Mouse (Mus musculus) embryonic facial prominence, embryonic 10.5 days (tissue): ENCODE data around the gene Grik4. TPM values are rescaled to one million over a fixed set of nuclear protein-coding genes. Genes with fewer than 3 reads are reported as not detected.

Experiments
- DNase-seq: peaks from one replicate; pipeline ENCODE4 v3.0.0-alpha.2; 2017; ENCODE audit warnings: low spot score
- H3K27ac ChIP-seq: fragments of 300-500 bp; sonication (generic); replicated peaks from 2 replicates; pipeline ENCODE4 v1.5.1; 2016; ENCODE audit warnings: mild to moderate bottlenecking
- H3K27me3 ChIP-seq: fragments of 300-500 bp; sonication (generic); replicated peaks from 2 replicates; pipeline ENCODE4 v1.6.1; 2016; ENCODE audit warnings: low read depth, mild to moderate bottlenecking; ENCODE audit not compliant: poor library complexity, severe bottlenecking
- H3K36me3 ChIP-seq: fragments of 300-500 bp; sonication (generic); replicated peaks from 2 replicates; pipeline ENCODE4 v1.6.1; 2016; ENCODE audit warnings: mild to moderate bottlenecking, moderate library complexity
- H3K4me1 ChIP-seq: fragments of 300-500 bp; sonication (generic); 2 replicates; pipeline ENCODE4 v1.6.1; 2016
- H3K4me3 ChIP-seq: fragments of 300-500 bp; sonication (generic); 2 replicates; pipeline ENCODE4 v1.5.1; 2016; ENCODE audit warnings: mild to moderate bottlenecking, moderate library complexity
- H3K9me3 ChIP-seq: fragments of 300-500 bp; sonication (generic); 2 replicates; pipeline ENCODE4 v1.6.1; 2016; ENCODE audit warnings: mild to moderate bottlenecking
- WGBS: fragments of 180-500 bp; shearing (Covaris S2); methylation state at CpG from one replicate; pipeline ENCODE4 v1.1.7; 2016; 5-methylcytosine and 5-hydroxymethylcytosine counted together
- polyA plus RNA-seq: library from polyadenylated mRNA; unstranded; fragments of >200 nt; fragmentation: Nextera tagmentation; extraction: Ambion mirVana; gene quantifications from 2 replicates; pipeline ENCODE4 v1.2.1, GENCODE M21; 2016

Gene Grik4
- polyA plus RNA-seq, 1 experiment from 2014 or later: 0.96 TPM

- WGBS: 37% methylated on average over 6 of the region's 6 CpGs
- Histone ChIP-seq H3K4me3 (no peak overlapping the region), H3K4me1 (peaks cover 30% of the 10 kb centered on the region), H3K36me3 (no peaks in the 10 kb centered on the region), H3K27ac (no peak overlapping the region), H3K9me3 (no peaks in the 10 kb centered on the region), H3K27me3 (0 out of 2 replicates have a peak, but pooled peaks cover 5% of the 10 kb centered on the region)
- no peak for DNase-seq
Measured at GRCm38 (mm10) chr9:42627634-42628033, 316.7 kb downstream of the Grik4 start.

GRCm38 (mm10) chr9:42627146-42627545, 317.1 kb downstream of the Grik4 start:
- Histone ChIP-seq H3K27ac (no peak overlapping the region), H3K4me1 (peaks cover 29% of the 10 kb centered on the region), H3K36me3 (no peaks in the 10 kb centered on the region), H3K9me3 (no peaks in the 10 kb centered on the region), H3K27me3 (0 out of 2 replicates have a peak, but pooled peaks cover 5% of the 10 kb centered on the region), H3K4me3 (no peak overlapping the region)
- DNase-seq: no peak
- WGBS: 66% methylated on average over 8 of the region's 8 CpGs

- WGBS: 50% methylated on average over 6 of the region's 6 CpGs
- Histone ChIP-seq H3K4me1 (peaks cover 29% of the 10 kb centered on the region), H3K36me3 (no peaks in the 10 kb centered on the region), H3K4me3 (no peak overlapping the region), H3K27me3 (0 out of 2 replicates have a peak, but pooled peaks cover 5% of the 10 kb centered on the region), H3K27ac (no peak overlapping the region), H3K9me3 (no peaks in the 10 kb centered on the region)
- DNase-seq: no peak
Measured at GRCm38 (mm10) chr9:42626226-42626775, 318.0 kb downstream of the Grik4 start.

GRCm38 (mm10) chr9:42614409-42614808, 329.9 kb downstream of the Grik4 start:
- peak; percentile 49 for DNase-seq
- 0 out of 2 replicates have a peak, but pooled peaks cover 7% of the 10 kb centered on the region for H3K27me3 ChIP-seq
- 0 out of 2 replicates have a peak overlapping the region, but pooled peaks have one; percentile 44 for H3K27ac ChIP-seq
- 62% methylated on average over 10 of the region's 10 CpGs for WGBS
- H3K36me3 ChIP-seq: no peaks in the 10 kb centered on the region
- H3K4me3 ChIP-seq: no peak overlapping the region
- no peaks in the 10 kb centered on the region for H3K9me3 ChIP-seq
- H3K4me1 ChIP-seq: peaks cover 26% of the 10 kb centered on the region

- peak overlapping the region; percentile 44; the same call in 1 of the 2 replicates for H3K27ac ChIP-seq
- H3K4me1 ChIP-seq: peaks cover 23% of the 10 kb centered on the region
- no peaks in the 10 kb centered on the region for H3K36me3 ChIP-seq
- no peaks in the 10 kb centered on the region for H3K9me3 ChIP-seq
- 49% methylated on average over 6 of the region's 6 CpGs for WGBS
- H3K4me3 ChIP-seq: no peak overlapping the region
- 0 out of 2 replicates have a peak, but pooled peaks cover 7% of the 10 kb centered on the region for H3K27me3 ChIP-seq
- DNase-seq: peak; percentile 14
Measured at GRCm38 (mm10) chr9:42613827-42614226, 330.5 kb downstream of the Grik4 start.

GRCm38 (mm10) chr9:42612482-42612991, 331.8 kb downstream of the Grik4 start:
- Histone ChIP-seq H3K4me3 (no peak overlapping the region), H3K9me3 (no peaks in the 10 kb centered on the region)
- 78% methylated on average over 14 of the region's 14 CpGs for WGBS

GRCm38 (mm10) chr9:42601445-42601844, 342.8 kb downstream of the Grik4 start:
- WGBS: 46% methylated on average over 3 of the region's 3 CpGs
- no peak overlapping the region for H3K4me3 ChIP-seq
- no peak overlapping the region for H3K27ac ChIP-seq
- no peaks in the 10 kb centered on the region for H3K36me3 ChIP-seq
- peak; percentile 9 for DNase-seq
- H3K9me3 ChIP-seq: no peaks in the 10 kb centered on the region
- H3K4me1 ChIP-seq: peaks cover 5% of the 10 kb centered on the region; the same call in 1 of the 2 replicates
- H3K27me3 ChIP-seq: no peaks in the 10 kb centered on the region; the same call in 1 of the 2 replicates

More at GRCm38 (mm10) chr9:42612482-42612991, 331.8 kb downstream of the Grik4 start:
- H3K4me1 ChIP-seq: peaks cover 23% of the 10 kb centered on the region
- no peak for DNase-seq
- no peak overlapping the region for H3K27ac ChIP-seq
- 0 out of 2 replicates have a peak, but pooled peaks cover 7% of the 10 kb centered on the region for H3K27me3 ChIP-seq
- no peaks in the 10 kb centered on the region for H3K36me3 ChIP-seq

GRCm38 (mm10) chr9:42597525-42597924, 346.8 kb downstream of the Grik4 start:
- Histone ChIP-seq H3K9me3 (no peaks in the 10 kb centered on the region), H3K4me1 (peaks cover 5% of the 10 kb centered on the region; the same call in 1 of the 2 replicates), H3K27me3 (no peaks in the 10 kb centered on the region; the same call in 1 of the 2 replicates), H3K27ac (no peak overlapping the region), H3K36me3 (no peaks in the 10 kb centered on the region), H3K4me3 (no peak overlapping the region)
- 78% methylated on average over 9 of the region's 9 CpGs for WGBS
- DNase-seq: no peak

- peaks cover 19% of the 10 kb centered on the region; the same call in 1 of the 2 replicates for H3K27me3 ChIP-seq
- peaks cover 5% of the 10 kb centered on the region for H3K4me1 ChIP-seq
- DNase-seq: no peak
- 79% methylated on average over 7 of the region's 7 CpGs for WGBS
- no peak overlapping the region for H3K4me3 ChIP-seq
- H3K36me3 ChIP-seq: no peaks in the 10 kb centered on the region
- no peak overlapping the region for H3K27ac ChIP-seq
- H3K9me3 ChIP-seq: no peaks in the 10 kb centered on the region
Measured at GRCm38 (mm10) chr9:42578511-42578910, 365.8 kb downstream of the Grik4 start.

- no peak for DNase-seq
- WGBS: 88% methylated on average over 7 of the region's 7 CpGs
- no peaks in the 10 kb centered on the region for H3K9me3 ChIP-seq
- peaks cover 9% of the 10 kb centered on the region for H3K4me1 ChIP-seq
- no peaks in the 10 kb centered on the region for H3K36me3 ChIP-seq
- H3K27ac ChIP-seq: no peak overlapping the region
- H3K27me3 ChIP-seq: peaks cover 19% of the 10 kb centered on the region; the same call in 1 of the 2 replicates
- no peak overlapping the region for H3K4me3 ChIP-seq
Measured at GRCm38 (mm10) chr9:42578106-42578505, 366.2 kb downstream of the Grik4 start.

GRCm38 (mm10) chr9:42573616-42574350, 370.5 kb downstream of the Grik4 start:
- H3K36me3 ChIP-seq: no peaks in the 10 kb centered on the region
- peak; percentile 12 for DNase-seq

GRCm38 (mm10) chr9:42573180-42573579, 371.1 kb downstream of the Grik4 start:
- peak; percentile 76 for DNase-seq
- WGBS: 10% methylated on average over 6 of the region's 6 CpGs
- H3K4me3 ChIP-seq: peak overlapping the region; percentile 38
- H3K27ac ChIP-seq: 0 out of 2 replicates have a peak overlapping the region, but pooled peaks have one; percentile 35
- H3K9me3 ChIP-seq: no peaks in the 10 kb centered on the region
- H3K27me3 ChIP-seq: peaks cover 19% of the 10 kb centered on the region; the same call in 1 of the 2 replicates
- H3K4me1 ChIP-seq: peaks cover 18% of the 10 kb centered on the region
- H3K36me3 ChIP-seq: no peaks in the 10 kb centered on the region

More at GRCm38 (mm10) chr9:42573616-42574350, 370.5 kb downstream of the Grik4 start:
- Histone ChIP-seq H3K27me3 (peaks cover 19% of the 10 kb centered on the region; the same call in 1 of the 2 replicates), H3K4me1 (peaks cover 18% of the 10 kb centered on the region), H3K4me3 (peak overlapping the region; percentile 38), H3K9me3 (no peaks in the 10 kb centered on the region), H3K27ac (0 out of 2 replicates have a peak overlapping the region, but pooled peaks have one; percentile 35)
- 52% methylated on average over 14 of the region's 14 CpGs for WGBS
